Mouse (Mus musculus) midbrain, embryonic 14.5 days (tissue): ENCODE measurements around the gene Bckdhb. TPM values are rescaled to one million over a fixed set of nuclear protein-coding genes. Genes with fewer than 3 reads are reported as not detected.

Source experiments
- ATAC-seq: fragments of 200-750 bp; cut with Nextera tagmentation; 2 replicates; pipeline ENCODE4 v1.8.0; 2017; ENCODE audit warnings: moderate number of reproducible peaks, moderate library complexity; ENCODE audit not compliant: low FRiP score, low TSS enrichment
- DNase-seq: peaks from one replicate; pipeline ENCODE4 v3.0.0-alpha.2; 2015
- H3K27ac ChIP-seq: fragments of 300-500 bp; sonication (generic); replicated peaks from 2 replicates; pipeline ENCODE4 v1.5.1; 2014; ENCODE audit warnings: mild to moderate bottlenecking, low read depth, low read length, moderate library complexity
- H3K27me3 ChIP-seq: fragments of 300-500 bp; sonication (generic); 2 replicates; pipeline ENCODE4 v1.6.1; 2014; ENCODE audit warnings: low read length, control low read depth, mixed read lengths; ENCODE audit not compliant: control insufficient read depth, insufficient read depth
- H3K36me3 ChIP-seq: fragments of 300-500 bp; sonication (generic); 2 replicates; pipeline ENCODE4 v1.6.1; 2014; ENCODE audit warnings: low read length, control low read depth; ENCODE audit not compliant: control insufficient read depth, insufficient read depth
- H3K4me1 ChIP-seq: fragments of 300-500 bp; sonication (generic); 2 replicates; pipeline ENCODE4 v1.6.1; 2014; ENCODE audit warnings: mild to moderate bottlenecking, antibody characterized with exemption, low read length, control low read depth; ENCODE audit not compliant: control insufficient read depth, insufficient read depth
- H3K4me2 ChIP-seq: fragments of 300-500 bp; sonication (generic); 2 replicates; pipeline ENCODE4 v1.6.1; 2014; ENCODE audit warnings: mild to moderate bottlenecking, low read length, moderate library complexity
- H3K4me3 ChIP-seq: fragments of 300-500 bp; sonication (generic); replicated peaks from 2 replicates; pipeline ENCODE4 v1.5.1; 2014; ENCODE audit warnings: low read depth, low read length
- H3K9ac ChIP-seq: fragments of 300-500 bp; sonication (generic); replicated peaks from 2 replicates; pipeline ENCODE4 v1.6.1; 2014; ENCODE audit warnings: mild to moderate bottlenecking, low read length, moderate library complexity
- H3K9me3 ChIP-seq: fragments of 300-500 bp; sonication (generic); 2 replicates; pipeline ENCODE4 v1.6.1; 2016; ENCODE audit warnings: low read length, control low read depth, mixed read lengths; ENCODE audit not compliant: control insufficient read depth
- WGBS: fragments of 180-500 bp; shearing (Covaris S2); extraction: QIAGEN DNeasy Blood & Tissue Kit; methylation state at CpG from one replicate; pipeline ENCODE4 v1.1.7; 2014; 5-methylcytosine and 5-hydroxymethylcytosine counted together
- polyA plus RNA-seq: library from polyadenylated mRNA; unstranded; fragments of >200 nt; fragmentation: Nextera tagmentation; extraction: Ambion mirVana; gene quantifications from 2 replicates; pipeline ENCODE4 v1.2.1, GENCODE M21; 2014

Gene Bckdhb
- polyA plus RNA-seq, 1 experiment from 2014 or later: 28.7 TPM

GRCm38 (mm10) chr9:84148124-84148523 lies 223.2 kb downstream of the Bckdhb start:
- no peaks in the 10 kb centered on the region for H3K9me3 ChIP-seq
- ATAC-seq (no peak), DNase-seq (no peak)
- no peaks in the 10 kb centered on the region for H3K4me1 ChIP-seq
- H3K4me2 ChIP-seq: no peak overlapping the region
- H3K27ac ChIP-seq: no peak overlapping the region
- H3K36me3 ChIP-seq: no peaks in the 10 kb centered on the region
- H3K9ac ChIP-seq: no peak overlapping the region
- WGBS: 94% methylated on average over 2 of the region's 2 CpGs
- no peaks in the 10 kb centered on the region for H3K27me3 ChIP-seq
- no peak overlapping the region for H3K4me3 ChIP-seq

Other genes with a start within 250 kb of the Bckdhb start
- gene Elovl4, start 118.9 kb upstream of the Bckdhb start, polyA plus RNA-seq: 93.5 and 95.0 TPM in 2 replicates
- gene Ttk, start 90.5 kb upstream of the Bckdhb start, polyA plus RNA-seq: 2.9 and 7.3 TPM in 2 replicates